Mouse (Mus musculus): ENCODE measurements at regions not wholly inside any gene's neighbourhood (a gene's known extent, or its start where the extent isn't known, plus 50 kb on each side); places are given as distances from the start of the nearest gene placed in this dataset.

GRCm38 (mm10) chr11:18008140-18008539 lies 54.5 kb upstream of the Etaa1 start:
- DNase-seq: no peak
